Mouse (Mus musculus): ENCODE data around the gene Ppp6r1.
"Not testable (repeated sequence)": the region's sequence is repeated elsewhere in the genome, so short reads cannot be mapped to it uniquely, and the experiment has no call there.

Ppp6r1 gene

DNA sequence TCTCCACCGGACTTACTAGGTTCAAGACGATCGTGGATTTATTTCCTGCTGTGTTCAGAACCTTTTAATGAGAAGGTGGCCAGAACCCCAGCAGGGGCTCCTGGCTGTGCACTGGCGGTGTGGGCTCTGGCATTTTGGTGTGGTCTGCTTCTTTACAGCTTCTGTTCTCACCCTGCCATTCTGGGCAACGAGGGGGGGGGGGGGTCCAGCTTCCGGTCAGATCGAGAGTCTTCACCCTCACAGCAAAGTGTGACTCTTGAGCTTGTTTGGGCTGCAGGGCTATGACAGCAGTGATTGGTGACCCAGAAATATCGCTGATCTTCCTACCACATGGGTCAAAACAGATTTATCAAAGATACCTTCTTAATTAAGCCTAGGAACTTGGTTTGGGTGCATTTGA lies 46.4 kb downstream of the Ppp6r1 start:
- DNase-seq = no peak

DNA sequence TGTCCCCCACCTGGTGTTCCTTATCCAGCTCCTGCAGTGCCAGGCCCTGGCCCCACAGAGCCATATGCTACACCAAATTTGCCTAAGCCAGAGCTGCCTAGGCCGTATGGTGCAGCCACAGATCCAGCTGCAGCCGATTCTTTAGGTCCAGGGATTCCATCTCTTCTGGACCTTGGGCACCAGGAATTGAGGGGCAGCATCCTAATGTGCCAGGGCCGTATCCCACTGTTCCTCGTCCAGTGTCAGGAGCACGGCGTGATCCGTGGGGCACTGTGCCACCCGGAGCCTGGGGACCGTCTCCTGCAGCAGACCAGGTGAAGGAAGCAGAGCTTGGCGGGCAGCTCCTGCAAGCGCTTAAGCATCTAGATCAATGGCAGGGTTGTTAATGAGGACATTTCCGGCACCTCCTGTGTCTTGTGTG lies 46.9 kb downstream of the Ppp6r1 start:
- no peak for DNase-seq

- DNase-seq = no peak
Observed at GRCm38 (mm10) chr7:4611511-4611910, 47.3 kb downstream of the Ppp6r1 start.

- DNase-seq = no peak
Observed at GRCm38 (mm10) chr7:4608002-4608401, 50.8 kb downstream of the Ppp6r1 start.

DNA sequence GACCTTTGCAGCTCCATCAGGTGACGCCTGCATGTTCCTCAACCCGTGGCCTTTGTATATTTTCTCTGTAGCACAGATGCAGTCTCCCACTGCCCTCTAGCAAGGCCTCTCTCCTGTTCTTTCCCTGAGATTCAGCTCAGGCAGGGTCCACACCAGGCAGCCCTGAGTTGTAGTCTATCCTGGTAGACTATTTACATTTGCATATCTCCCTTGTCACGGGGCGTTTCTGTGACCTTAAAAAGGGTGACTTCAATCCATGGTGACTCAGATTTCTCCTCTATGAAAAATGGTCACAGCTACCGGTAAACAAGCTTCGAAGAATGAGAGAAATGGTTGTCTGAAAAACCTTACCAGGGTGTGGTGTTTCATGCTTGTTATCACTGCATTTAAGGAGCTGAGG lies 54.9 kb downstream of the Ppp6r1 start, which contains the start of gene Ptprh:
Gene Ptprh, minus strand, starts transcription at position 169 of the 400 bp plus-strand sequence.
- no peak for DNase-seq

- DNase-seq = no peak
Observed at GRCm38 (mm10) chr7:4602969-4603368, 55.9 kb downstream of the Ppp6r1 start.

- DNase-seq = not testable (repeated sequence)
Observed at GRCm38 (mm10) chr7:4597046-4597445, 61.8 kb downstream of the Ppp6r1 start.

Measured in retina, postnatal 1 day (tissue).